Mouse (Mus musculus) stomach, postnatal 0 days (tissue): Measurements from ENCODE around the gene Col4a3bp. TPM values are rescaled to one million over a fixed set of nuclear protein-coding genes. Genes with fewer than 3 reads are reported as not detected.
"Not testable (repeated sequence)": the region's sequence is repeated elsewhere in the genome, so short reads cannot be mapped to it uniquely, and the experiment has no call there.

ENCODE experiments used
- ATAC-seq: fragments of 200-750 bp; cut with Nextera tagmentation; 2 replicates; pipeline ENCODE4 v1.8.0; 2017; ENCODE audit not compliant: low FRiP score, low TSS enrichment
- DNase-seq: peaks from one replicate; pipeline ENCODE4 v3.0.0-alpha.2; 2016; ENCODE audit warnings: low spot score
- H3K27ac ChIP-seq: fragments of 300-500 bp; sonication (generic); replicated peaks from 2 replicates; pipeline ENCODE4 v1.5.1; 2014; ENCODE audit warnings: mild to moderate bottlenecking, control low read depth
- H3K27me3 ChIP-seq: fragments of 300-500 bp; sonication (generic); 2 replicates; pipeline ENCODE4 v1.6.1; 2014; ENCODE audit warnings: low read length; ENCODE audit not compliant: control insufficient read depth, insufficient read depth
- H3K36me3 ChIP-seq: fragments of 300-500 bp; sonication (generic); 2 replicates; pipeline ENCODE4 v1.6.1; 2014; ENCODE audit warnings: low read length, mixed read lengths; ENCODE audit not compliant: control insufficient read depth, insufficient read depth
- H3K4me1 ChIP-seq: fragments of 300-500 bp; sonication (generic); replicated peaks from 2 replicates; pipeline ENCODE4 v1.6.1; 2014; ENCODE audit warnings: antibody characterized with exemption; ENCODE audit not compliant: control insufficient read depth, insufficient read depth
- H3K4me2 ChIP-seq: fragments of 300-500 bp; sonication (generic); replicated peaks from 2 replicates; pipeline ENCODE4 v1.6.1; 2014; ENCODE audit warnings: low read depth, mild to moderate bottlenecking, control low read depth, moderate library complexity
- H3K4me3 ChIP-seq: fragments of 300-500 bp; sonication (generic); 2 replicates; pipeline ENCODE4 v1.5.1; 2014; ENCODE audit warnings: low read depth, low read length, control low read depth
- H3K9ac ChIP-seq: fragments of 300-500 bp; sonication (generic); 2 replicates; pipeline ENCODE4 v1.6.1; 2014; ENCODE audit warnings: mild to moderate bottlenecking, low read length, control low read depth, mixed read lengths
- H3K9me3 ChIP-seq: fragments of 300-500 bp; sonication (generic); 2 replicates; pipeline ENCODE4 v1.6.1; 2016; ENCODE audit warnings: low read length; ENCODE audit not compliant: control insufficient read depth
- CTCF ChIP-seq: IDR thresholded peaks from 2 replicates; pipeline ENCODE4 v1.5.1; 2016; ENCODE audit warnings: antibody characterized with exemption, low read depth, mild to moderate bottlenecking, moderate library complexity
- EP300 ChIP-seq: optimal IDR thresholded peaks from 2 replicates; pipeline ENCODE3; 2016; ENCODE audit warnings: antibody characterized with exemption
- WGBS: fragments of 180-500 bp; shearing (Covaris S2); extraction: QIAGEN DNeasy Blood & Tissue Kit; methylation state at CpG from one replicate; pipeline ENCODE4 v1.1.7; 2014; 5-methylcytosine and 5-hydroxymethylcytosine counted together
- polyA plus RNA-seq: library from polyadenylated mRNA; unstranded; fragments of >200 nt; fragmentation: Nextera tagmentation; extraction: Ambion mirVana; gene quantifications from 2 replicates; pipeline ENCODE4 v1.2.1, GENCODE M21; 2015

Col4a3bp gene
- polyA plus RNA-seq, 1 experiment from 2014 or later = 7.0 TPM

- no peak overlapping the region for H3K27ac ChIP-seq
- peaks cover 51% of the 10 kb centered on the region for H3K36me3 ChIP-seq
- no peaks in the 10 kb centered on the region for H3K27me3 ChIP-seq
- H3K9ac ChIP-seq = no peak overlapping the region
- TF ChIP-seq EP300 = no peak
- no peak for TF ChIP-seq CTCF
- 43% methylated on average over 1 of the region's 1 CpGs for WGBS
- ATAC-seq (no peak), DNase-seq (no peak)
- no peaks in the 10 kb centered on the region for H3K9me3 ChIP-seq
- no peaks in the 10 kb centered on the region for H3K4me1 ChIP-seq
- H3K4me3 ChIP-seq = no peak overlapping the region
- H3K4me2 ChIP-seq = no peak overlapping the region
These were observed 114.3 kb downstream of the Col4a3bp start for GRCm38 (mm10) chr13:96656673-96657072.

GRCm38 (mm10) chr13:96658936-96659335 lies 116.5 kb downstream of the Col4a3bp start:
- Histone ChIP-seq H3K4me3 (no peak overlapping the region), H3K4me2 (no peak overlapping the region), H3K9ac (no peak overlapping the region), H3K27ac (no peak overlapping the region), H3K9me3 (no peaks in the 10 kb centered on the region), H3K36me3 (peaks cover 46% of the 10 kb centered on the region), H3K4me1 (no peaks in the 10 kb centered on the region), H3K27me3 (no peaks in the 10 kb centered on the region)
- WGBS = 83% methylated on average over 7 of the region's 7 CpGs
- TF ChIP-seq EP300 = no peak
- no peak for TF ChIP-seq CTCF
- DNase-seq = no peak
- no peak for ATAC-seq

- Histone ChIP-seq H3K4me1 (no peaks in the 10 kb centered on the region), H3K27ac (no peak overlapping the region), H3K36me3 (peaks cover 51% of the 10 kb centered on the region), H3K9me3 (no peaks in the 10 kb centered on the region), H3K27me3 (no peaks in the 10 kb centered on the region), H3K9ac (no peak overlapping the region), H3K4me3 (no peak overlapping the region), H3K4me2 (no peak overlapping the region)
- WGBS = 69% methylated on average over 10 of the region's 10 CpGs
- ATAC-seq (peak; percentile 51; the same call in 1 of the 2 replicates), DNase-seq (no peak)
- TF ChIP-seq CTCF = no peak
- no peak for TF ChIP-seq EP300
These were observed 117.9 kb downstream of the Col4a3bp start for GRCm38 (mm10) chr13:96660095-96660860.

DNA sequence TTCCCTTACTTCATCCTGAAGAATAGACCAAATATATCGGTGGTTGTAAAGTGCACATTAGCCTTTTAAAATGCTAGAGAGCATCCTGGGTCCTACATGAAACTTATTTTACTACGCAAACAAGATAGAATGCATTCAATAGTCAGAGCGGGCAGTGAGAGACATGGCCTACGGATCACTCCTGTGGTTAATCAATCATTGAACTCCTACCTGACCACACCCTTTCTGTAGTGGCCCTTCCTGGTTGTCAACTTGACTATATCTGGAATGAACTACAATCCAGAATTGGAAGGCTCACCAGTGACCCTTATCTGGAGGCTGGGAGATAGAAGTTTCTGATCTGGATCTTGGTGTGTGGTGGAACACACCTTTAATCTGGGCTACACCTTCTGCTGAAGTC lies 120.7 kb downstream of the Col4a3bp start:
- WGBS = 85% methylated on average over 4 of the region's 4 CpGs
- H3K4me2 ChIP-seq, H3K4me1 ChIP-seq, ATAC-seq, H3K27me3 ChIP-seq, DNase-seq, H3K4me3 ChIP-seq, H3K27ac ChIP-seq, H3K9ac ChIP-seq, H3K9me3 ChIP-seq: not testable (repeated sequence)
- peaks cover 43% of the 10 kb centered on the region for H3K36me3 ChIP-seq

DNA sequence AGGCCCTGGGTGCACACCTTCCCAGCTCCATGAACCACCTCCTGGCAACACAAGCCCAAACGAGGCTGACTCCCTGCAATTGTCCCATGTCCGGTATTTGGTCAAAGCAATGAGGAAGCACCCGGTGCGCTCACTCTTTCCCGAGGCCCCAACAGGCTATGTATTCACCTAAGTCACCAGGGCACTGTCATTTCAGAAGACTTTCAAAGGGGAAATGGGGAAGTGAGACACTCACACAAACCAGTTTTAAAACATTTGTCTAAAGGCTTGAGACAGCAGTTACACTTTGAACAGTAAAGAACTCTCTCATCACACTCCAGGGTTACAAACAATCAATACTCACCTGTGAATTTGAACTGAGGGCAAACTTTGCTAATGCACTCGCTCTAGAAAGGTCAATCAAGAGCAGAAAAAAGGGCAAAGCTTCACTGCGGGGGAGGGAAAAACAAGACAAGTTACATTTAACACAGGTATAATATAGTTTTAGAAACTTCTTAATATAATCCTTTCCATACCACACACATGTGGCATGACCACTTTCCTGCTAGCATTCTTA lies 122.1 kb downstream of the Col4a3bp start:
- ATAC-seq (no peak), DNase-seq (no peak)
- Histone ChIP-seq H3K36me3 (peaks cover 40% of the 10 kb centered on the region), H3K27me3 (no peaks in the 10 kb centered on the region), H3K4me1 (no peaks in the 10 kb centered on the region), H3K9ac (no peak overlapping the region), H3K9me3 (no peaks in the 10 kb centered on the region), H3K4me3 (no peak overlapping the region), H3K4me2 (no peak overlapping the region), H3K27ac (no peak overlapping the region)
- TF ChIP-seq CTCF (no peak), EP300 (no peak)
- 81% methylated on average over 7 of the region's 7 CpGs for WGBS

DNA sequence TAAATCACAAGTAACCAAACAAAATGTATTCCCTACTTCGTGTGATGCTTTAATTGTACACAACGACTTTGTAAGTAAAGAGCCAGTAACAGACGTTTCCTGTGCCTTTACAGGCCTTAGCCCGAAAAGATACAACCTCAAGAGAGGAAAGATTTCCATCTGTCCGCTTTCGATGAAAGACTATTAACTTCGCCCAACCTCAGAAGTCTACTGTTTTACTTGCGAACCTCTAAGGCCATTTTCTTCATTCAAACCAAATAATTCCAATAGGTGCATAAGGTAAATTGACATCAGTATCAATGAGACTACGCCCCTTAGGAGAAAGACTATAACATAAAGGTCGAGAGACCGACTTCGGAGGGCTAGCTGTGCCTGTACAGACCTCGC lies 127.6 kb downstream of the Col4a3bp start:
- WGBS = 1% methylated on average over 13 of the region's 13 CpGs
- TF ChIP-seq CTCF (no peak), EP300 (no peak)
- DNase-seq (no peak), ATAC-seq (no peak)
- Histone ChIP-seq H3K9me3 (no peaks in the 10 kb centered on the region), H3K27me3 (no peaks in the 10 kb centered on the region), H3K9ac (peak overlapping the region; percentile 88), H3K36me3 (peaks cover 10% of the 10 kb centered on the region), H3K4me2 (peak overlapping the region; percentile 77), H3K4me1 (peaks cover 3% of the 10 kb centered on the region), H3K27ac (peak overlapping the region; percentile 92), H3K4me3 (peak overlapping the region; percentile 91)
